Mouse (Mus musculus): Measurements from ENCODE around the gene Acacb.
A peak's percentile ranks its signal among the peaks of the same experiment; 100 is the strongest.

Acacb gene

DNA sequence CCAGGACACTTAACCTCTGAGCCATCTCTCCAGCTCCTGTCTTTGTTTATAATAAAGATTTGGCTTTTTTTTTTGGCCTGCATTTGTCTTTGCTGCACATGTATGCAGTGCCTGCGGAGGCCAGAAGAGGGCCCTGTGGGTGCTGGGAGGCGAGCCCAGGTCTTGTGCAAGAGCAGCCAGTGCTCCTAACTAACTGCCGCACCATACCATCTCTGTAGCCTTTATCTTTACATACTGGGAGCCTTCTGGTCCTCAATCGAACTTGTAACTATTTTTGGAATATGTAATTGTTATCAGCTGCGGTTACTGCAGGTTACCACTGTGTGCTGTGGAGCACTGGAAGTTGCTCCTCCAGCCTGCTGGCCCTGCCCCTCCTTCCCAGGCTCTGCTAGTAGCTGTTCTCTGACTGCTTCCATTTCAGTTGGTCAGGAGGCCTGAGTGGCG is 12.2 kb upstream of the Acacb start:
- DNase-seq (ENCODE audit: low read depth, low spot score), result peak; percentile 50

DNA sequence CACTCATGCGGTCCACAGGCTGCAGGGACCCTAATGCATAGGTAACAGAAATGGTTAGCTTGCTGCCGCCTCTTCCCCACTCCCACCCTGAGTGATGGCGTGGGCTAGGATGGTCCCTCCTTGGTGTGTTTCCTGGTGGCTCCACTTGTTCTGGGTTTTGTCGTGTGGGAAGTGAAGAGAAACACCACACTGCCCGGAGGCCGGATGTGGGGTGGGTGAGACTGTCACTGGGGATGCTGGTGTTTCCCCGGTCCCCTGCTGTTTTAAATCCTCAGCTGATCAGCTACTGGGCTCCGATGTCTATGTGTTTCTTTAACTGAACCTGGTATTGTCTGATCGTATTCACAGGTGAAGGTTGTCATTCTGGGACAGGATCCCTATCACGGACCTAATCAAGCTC is 10.8 kb upstream of the Acacb start:
- DNase-seq (ENCODE audit: low read depth, low spot score), result no peak

DNA sequence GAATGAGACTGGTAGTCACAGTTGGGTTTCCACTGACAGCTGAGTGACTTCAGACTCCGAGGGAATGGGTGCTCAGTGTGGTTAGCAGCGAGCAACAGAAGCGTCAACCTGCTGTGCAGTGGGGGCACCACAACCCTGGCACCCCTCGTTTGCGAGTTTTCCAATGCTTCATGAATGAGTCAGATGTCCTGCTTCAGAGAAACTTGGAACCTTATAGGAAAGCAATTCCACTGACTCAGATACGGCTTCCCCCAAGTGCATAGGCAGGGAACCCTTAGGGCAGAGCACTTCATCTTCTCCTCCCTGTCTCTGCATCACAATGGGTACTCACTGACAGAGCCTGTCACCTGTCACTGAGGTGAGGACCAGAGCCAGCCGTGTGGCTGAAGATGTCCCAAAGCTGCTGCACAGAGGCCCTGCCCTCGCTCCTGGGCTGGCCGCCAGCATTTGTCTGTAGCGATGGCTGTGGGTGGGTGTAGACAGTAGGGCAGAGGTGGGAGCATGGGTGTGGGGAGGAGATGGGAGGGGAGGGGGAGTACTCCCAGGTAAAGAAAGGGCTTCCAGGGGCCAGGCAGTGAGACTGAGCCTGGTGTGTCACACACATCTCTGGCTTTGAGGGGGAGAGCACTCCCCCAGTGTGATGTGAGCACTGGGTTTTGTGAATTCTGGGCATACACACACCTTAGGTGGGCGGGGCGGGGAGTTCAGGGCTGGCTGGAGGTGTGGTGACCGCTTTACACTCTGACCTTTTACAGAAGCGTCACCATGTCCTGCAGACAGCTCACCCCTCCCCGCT is 8.7 kb upstream of the Acacb start:
- DNase-seq (ENCODE audit: low read depth, low spot score), result no peak

DNA sequence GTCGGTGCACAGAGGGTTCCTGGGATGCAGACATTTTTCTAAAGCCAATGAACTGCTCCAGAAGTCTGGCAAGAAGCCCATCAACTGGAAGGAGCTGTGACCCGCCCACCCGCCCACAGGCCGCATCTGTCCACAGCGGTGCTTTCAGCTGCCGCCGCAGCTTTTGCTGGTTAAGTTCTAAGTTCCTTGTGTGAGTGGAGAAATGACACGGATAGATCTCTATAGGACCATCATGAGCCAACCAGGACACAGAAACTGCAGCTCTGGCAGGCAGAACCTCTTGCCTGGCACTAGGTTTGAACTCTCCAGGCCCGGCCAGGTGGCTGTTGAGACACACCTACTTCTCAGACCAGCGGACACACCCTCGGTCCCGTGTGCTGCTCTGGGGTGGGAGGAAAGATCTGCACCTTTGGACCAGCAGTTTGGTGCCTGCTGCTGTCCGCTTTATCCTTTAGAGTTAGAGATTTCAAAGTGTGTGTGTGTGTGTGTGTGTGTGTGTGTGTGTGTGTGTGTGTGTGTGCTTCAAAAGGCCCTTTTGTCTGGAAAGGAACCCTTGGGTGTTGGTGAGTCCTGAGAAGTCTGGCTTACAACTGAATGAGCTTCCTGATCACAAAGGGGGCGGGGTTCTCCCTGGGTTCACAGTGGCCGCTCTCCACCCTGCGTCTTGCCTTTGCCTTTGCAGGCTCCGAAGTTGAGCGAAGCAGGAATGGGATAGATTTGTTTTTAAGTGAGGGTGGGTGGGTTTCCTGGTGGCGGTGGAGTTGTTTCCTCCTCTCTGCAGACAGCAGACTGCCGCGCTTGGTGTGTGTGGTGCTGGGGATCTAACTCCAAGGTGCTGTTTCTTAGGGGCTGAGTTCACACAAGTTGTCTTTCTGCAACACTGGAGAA is 7.8 kb upstream of the Acacb start:
- DNase-seq (ENCODE audit: low read depth, low spot score), result no peak

DNA sequence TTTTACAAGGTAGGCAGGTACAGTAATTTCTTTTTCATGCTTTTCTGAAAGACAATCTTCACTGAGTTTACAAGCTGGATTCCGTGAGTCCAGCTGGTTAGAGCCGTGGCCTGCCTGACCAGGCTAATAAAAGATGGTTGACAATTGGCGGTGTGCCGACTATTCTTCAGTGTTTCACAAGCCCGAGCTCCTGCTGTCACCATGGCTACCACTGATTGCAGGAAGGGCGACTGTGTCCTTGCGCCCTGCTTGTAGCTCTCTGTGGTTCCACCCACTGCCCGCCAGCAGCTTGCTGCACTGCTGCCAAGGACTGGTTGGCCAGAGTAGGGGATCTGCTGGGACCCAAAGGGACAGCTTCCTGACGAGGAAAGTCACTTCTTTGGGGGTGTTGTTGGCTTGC is 7.2 kb upstream of the Acacb start:
- no peak for DNase-seq (ENCODE audit: low read depth, low spot score)

DNA sequence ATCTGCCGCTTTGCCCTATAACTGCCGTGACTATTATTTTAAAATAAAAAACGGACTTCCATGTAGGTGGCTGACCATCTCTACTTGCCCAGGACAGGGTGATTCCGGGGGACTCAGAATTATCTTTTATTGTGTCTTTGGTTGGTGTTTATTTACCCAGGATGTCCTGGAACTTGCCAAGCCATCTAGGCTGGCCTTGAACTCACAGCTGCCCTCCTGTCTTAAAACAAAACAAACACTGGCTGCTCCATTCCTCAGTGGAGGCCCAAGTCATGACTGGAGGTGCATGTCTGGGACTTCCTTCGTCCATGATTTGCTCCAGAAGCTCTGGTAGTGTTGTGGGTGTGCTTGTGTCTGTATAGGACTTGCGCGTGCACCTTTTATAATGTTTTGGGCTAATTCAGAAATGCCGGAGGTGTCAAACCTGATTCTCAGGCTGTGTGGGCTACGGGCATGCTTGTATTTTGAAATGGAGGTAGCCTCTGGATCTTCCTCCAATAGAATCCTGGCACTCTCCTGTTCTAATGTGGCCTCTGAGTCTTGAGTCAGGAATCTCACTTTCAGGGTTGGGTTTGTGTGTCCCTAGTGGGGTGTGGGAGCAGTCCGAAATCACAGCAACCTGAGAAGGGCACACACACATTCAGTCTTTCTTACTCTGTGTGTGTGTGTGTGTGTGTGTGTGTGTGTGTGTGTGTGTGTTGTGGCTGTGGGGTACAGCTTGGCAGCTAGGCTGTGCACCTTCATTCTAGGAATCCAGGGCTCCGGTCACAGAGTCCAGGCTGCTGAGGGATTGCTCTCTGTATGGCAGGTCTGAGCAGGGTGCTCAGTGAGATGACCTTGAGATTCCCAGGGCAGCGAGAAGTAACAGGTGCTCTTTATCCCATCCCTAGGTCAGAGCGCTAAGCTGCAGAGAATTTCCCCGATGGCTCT is 973 bp downstream of the Acacb start:
- peak; percentile 38 for DNase-seq (ENCODE audit: low read depth, low spot score)

DNA sequence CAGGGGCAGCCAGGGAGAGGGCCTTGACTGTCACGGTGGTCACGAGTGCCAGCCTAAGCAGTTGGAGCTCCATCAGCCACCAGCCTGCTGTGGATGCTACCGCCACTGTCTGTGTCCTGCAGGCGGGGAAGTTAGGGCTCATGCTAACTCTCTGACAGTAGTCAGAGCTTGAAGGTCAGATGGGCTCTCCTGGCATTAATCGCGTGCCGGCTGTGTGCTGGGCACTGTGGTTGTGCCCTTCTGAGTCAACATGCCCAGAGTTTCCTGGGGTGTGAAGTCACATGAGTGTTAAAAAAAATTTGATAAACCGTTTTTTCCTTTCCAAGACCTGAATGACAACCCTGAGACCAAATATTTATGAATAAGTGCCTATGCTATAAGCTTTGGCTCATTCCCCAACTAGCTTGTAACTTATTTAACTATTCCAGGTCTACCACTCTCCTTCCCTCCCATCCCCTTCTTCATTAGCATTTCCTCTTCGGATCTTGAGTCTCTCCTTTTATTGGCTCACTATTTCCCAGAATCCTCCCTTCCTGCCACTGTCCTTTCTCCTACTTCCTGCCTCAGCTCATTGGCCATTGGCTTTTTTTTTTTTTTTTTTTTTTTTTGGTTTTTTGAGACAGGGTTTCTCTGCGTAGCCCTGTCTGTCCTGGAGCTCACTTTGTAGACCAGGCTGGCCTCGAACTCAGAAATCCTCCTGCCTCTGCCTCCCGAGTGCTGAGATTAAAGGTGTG is 6.2 kb downstream of the Acacb start:
- DNase-seq (ENCODE audit: low read depth, low spot score), result no peak

DNA sequence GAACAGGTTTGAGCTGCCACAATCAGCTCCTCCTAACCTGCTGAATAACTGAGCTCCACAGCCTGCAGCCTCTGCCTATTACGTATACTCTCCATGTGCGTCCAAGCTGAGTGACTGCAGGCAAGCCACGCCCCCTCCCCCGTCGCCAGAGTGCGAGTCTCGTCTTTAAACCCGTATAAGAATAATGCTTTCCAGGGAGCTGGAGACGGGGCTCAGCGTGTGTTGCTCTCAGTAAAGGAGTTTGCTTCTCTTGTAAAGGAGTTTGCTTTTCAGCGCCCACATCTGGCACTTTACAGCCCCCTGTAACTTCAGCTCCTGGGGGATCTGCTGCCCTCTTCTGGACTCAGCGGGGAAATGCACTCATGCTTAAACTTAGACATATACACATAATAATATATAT is 7.2 kb downstream of the Acacb start:
- DNase-seq (ENCODE audit: low read depth, low spot score), result peak; percentile 87

DNA sequence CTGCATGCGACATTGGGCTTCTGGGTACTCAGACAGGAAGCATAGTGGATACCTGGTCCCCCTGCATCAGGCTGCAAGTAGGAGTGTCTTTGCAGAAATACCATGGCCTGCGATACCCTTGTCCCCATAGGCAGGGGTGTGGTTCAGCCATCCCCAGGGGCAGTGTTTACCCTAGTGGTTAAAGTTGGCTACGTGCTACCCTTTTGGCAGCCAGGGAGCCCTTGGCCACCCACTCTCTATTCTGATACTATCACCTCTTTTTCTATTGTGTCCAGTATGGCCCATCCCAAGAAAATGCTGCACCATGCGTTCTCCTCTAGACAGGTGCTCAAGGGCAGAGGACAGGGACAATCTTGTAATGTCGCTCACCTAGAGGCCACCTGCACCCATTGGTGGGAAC is 8.4 kb downstream of the Acacb start:
- no peak for DNase-seq (ENCODE audit: low read depth, low spot score)

DNA sequence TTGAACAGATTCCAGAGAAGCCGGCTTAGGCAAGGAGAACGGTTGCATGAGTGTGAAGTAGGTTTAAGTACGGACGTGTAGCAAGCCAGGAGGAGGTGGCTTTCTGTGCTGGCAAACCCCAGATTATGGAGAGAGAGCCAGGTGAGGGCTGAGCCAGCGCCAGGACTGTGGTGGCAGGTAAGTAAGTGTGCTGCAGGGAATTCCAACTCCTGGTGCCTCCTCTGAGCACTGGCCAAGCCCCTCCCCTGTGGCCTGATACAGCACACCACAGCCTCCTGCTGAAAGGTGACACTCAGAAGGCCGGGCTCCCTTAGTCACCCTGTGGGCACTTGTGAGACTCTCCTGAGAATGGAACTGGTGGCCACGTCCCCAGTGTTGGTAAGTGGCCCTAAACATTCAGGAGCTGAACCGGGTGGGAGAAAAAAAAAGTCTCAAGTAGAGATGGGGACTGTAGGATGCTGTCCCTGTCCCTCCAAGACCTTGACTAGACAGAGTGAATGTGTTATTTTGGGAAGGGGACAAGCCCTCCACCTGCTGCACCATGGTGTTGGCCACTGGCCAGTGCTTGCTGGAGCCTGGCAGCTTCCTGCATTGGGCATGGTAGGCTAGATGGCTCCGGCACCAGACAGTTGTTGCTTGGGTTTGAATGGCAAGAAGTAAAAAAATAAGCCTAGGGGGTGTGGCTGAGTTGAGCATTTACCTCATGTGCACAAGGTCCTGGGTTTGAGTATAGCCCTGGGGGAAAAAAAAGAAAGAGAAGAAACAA is 9.0 kb downstream of the Acacb start:
- no peak for DNase-seq (ENCODE audit: low read depth, low spot score)

DNA sequence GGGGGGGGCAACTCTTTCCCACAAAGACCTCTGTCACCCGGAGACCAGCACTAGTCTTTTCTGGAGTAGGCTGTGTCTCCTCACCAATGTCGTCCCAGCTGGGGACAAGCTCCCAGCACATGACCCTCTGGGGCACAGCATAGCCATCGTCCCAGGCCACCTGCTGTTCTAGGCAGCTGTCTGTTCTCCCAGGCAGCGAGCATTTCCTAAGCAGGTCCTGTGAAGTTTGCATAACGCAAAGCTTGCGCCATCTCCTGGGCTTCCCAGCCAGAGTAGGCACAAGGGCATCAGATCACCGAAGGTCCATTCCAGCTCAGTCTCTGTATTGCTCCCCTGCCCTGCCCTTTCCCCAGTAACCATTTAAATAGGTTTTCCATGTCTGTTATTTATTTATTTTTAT is 10.9 kb downstream of the Acacb start:
- no peak for DNase-seq (ENCODE audit: low read depth, low spot score)

DNA sequence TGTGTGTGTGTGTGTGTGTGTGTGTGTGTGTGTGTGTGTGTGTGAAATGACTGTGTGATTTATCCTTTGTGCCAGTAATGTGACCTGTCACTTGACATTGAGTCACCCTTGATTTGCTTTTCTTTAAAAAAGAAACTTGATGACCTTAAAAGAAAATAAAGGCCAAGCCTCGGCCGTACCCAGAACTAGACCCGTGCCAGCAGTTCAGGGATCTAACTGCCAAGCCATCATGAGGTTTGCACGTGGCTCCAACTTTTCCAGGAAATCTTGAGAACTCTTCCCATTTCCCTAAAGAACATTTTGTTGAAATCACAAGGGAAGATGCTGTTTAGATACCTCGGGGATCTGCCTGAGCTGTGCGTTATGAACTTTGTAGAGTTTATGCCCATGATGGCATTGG is 15.1 kb downstream of the Acacb start:
- DNase-seq (ENCODE audit: low read depth, low spot score), result no peak

DNA sequence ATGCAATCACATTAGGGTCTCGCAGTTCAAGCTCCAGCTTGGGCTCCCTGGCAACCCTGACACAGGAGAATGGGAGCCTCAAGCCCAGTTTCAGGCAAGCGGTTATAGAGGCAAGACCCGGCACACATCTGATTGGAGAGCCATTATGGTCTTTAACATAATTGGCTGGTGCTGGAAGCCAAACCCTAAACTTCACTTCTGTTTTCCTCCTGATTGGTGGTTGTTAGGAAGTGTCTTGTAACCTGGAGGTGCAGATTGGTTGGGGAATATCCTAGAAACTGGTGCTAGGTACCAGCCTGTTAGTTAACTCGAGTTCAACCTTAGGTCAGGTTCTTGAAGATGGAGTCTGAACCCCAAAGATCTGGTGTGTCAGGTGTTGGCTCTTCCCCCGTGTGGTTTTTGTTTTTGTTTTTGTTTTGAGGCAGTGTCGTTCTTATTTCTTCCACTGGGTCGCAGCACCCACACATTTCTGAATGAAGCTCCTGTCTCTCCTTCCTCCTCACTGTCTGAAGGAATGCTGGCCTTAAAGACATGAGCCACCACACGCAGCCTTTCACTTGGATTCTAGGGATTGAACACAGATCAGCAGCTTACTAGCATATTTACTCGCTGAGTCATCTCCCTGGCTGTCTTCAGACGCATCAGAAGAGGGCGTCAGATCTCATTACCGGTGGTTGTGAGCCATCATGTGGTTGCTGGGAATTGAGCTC is 15.9 kb downstream of the Acacb start:
- peak; percentile 75 for DNase-seq (ENCODE audit: low read depth, low spot score)

DNA sequence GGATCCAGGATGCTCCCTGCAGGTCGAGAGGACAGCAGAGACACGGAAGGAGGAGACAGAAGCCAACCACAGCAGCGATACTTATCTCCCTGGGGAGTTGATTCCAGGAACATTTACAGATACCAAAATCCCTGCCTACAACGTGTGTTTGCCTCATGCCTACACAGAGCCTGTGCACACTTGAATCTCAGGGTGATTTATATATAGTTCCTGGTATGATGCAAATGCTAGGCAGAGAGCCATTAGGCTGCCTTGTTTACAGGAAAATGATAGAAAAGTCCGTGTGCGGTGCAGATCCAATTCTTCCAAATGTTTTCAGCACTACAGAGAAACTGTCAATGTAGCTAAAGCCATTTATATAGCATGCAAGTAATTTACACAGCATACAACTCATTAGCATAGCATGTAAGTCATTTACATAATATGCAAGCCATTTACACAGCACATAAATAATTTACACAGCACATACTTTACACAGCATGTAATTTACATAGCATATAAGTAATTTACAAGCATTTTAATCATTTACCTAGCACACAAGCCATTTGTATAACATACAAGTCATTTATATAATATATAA is 16.9 kb downstream of the Acacb start:
- DNase-seq (ENCODE audit: low read depth, low spot score), result no peak

DNA sequence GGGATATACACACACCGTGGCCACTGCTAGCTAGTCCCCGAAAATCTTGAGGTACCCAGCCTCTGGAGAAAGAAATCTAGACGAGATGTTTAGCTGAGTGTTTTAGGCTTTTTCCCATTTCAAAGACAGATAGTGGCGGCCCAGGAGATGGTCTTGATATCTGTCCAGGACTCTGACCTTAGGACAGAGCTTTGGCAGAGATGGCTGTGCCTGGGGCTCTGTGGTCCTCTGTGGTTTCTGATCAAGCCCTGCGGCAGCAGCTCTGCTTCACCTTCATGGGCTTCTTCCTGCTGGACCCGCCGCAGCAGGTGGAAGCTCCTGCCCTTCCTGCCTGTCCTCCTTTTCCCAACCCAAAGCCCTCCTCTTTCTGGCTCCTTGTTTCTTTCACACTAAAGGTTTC is 24.0 kb downstream of the Acacb start:
- no peak for DNase-seq (ENCODE audit: low read depth, low spot score)

DNA sequence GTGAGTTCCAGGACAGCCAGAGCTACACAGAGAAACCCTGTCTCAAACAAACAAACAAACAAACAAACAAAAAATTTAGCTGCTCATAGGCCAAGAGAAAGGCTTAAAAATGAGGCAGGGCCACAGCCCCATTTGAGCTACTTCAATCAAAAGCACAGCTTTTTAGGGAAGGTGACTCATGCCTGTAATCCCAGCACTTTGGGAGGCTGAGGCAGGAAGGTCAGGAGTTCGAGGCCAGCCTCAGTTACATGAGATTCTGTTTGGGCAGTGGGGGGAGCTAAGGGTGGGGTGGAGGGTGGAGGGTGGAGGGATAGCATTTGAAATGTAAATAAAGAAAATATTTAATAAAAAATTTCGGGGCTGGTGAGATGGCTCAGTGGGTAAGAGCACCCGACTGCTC is 26.6 kb downstream of the Acacb start:
- no peak for DNase-seq (ENCODE audit: low read depth, low spot score)

DNA sequence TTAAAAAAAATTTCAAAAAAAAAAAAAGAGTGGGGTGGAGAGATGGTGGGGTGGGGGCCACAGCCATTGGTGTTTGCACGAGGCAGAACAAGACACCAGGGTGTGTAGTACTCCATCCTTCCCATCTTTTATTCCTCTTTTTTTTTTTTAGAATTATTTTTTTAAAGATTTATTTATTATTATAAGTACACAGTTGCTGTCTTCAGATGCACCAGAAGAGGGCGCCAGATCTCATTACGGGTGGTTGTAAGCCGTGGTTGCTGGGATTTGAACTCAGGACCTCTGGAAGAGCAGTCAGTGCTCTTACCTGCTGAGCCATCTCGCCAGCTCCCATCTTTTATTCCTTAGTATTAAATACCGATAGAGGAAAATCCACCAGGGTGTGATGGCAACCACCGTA is 27.1 kb downstream of the Acacb start:
- DNase-seq (ENCODE audit: low read depth, low spot score), result no peak

DNA sequence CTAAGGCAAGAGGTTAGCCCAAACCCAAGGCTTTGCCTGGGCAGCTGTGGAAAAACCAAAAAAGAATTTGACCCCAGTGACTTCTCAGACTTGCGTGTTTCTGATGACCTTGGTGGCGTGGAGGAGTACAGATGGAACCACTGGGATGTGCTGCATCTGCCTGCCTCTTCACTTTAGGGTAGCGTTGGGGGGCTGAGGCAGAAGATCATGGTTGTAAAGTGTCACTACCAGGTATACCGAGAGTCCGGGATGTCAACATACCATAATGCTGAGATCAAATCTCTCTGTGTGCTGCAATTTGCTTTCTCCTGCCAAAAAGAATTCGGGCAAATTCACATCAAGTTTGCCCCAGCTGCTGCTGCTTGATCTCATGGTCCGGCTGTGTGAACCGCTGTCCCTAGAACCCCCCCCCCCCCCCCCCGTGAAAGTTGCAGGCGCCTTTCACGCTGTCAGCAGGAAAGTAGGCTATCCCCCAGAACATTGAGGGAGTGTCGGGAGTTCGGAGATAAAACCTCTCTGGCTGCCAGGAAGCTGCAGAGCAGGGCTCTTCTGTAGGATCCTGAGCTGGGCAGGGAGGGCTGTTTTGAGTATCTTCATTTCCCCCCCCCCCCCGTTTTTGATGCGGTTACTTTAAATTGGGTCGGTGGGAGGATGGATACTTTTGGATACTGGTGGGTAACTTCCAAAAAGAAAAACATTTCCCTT is 27.7 kb downstream of the Acacb start:
- no peak for DNase-seq (ENCODE audit: low read depth, low spot score)

DNA sequence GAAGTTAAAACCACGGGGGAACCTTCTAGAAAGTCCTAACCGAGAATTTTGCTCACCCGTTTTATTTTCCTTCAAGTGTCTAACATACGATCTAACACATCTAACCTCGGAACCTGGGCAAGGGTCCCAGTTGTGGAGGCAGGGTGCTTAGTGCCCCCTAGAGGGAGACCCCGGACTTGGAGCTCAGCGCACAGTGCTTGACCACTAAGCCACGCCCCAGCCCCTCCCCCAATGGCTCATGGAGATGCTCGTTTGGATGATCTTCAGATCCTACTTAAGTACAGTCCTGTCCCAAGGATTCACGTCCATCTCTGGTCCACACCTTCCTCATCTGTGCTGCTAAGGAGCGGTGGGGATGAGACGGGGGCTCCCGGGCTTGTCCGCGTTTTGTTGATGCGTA is 28.3 kb downstream of the Acacb start:
- DNase-seq (ENCODE audit: low read depth, low spot score), result peak; percentile 97

Data from ES-CJ7 (cell line).